Mouse (Mus musculus) liver, adult 2 months (tissue): Measurements from ENCODE around the gene Wbp1.

Experiments used
- CTCF ChIP-seq: fragments of 200-500 bp; IDR thresholded peaks from 2 replicates; pipeline ENCODE4 v1.5.1; 2011; ENCODE audit warnings: low read depth, low read length, control low read depth
- POLR2A ChIP-seq: fragments of 200-500 bp; IDR thresholded peaks from 2 replicates; pipeline ENCODE4 v1.6.1; 2011; ENCODE audit warnings: low read length, control low read depth; ENCODE audit not compliant: insufficient read depth; ENCODE audit errors: extremely low read depth

GRCm38 (mm10) chr6:83134951-83135513 lies 13.7 kb upstream of the Wbp1 start, which contains the start of gene Rtkn:
- TF ChIP-seq CTCF (no peak), POLR2A (no peak)
